Mouse (Mus musculus) limb, embryonic 12.5 days (tissue): ENCODE measurements around the gene Olfr1347. TPM values are rescaled to one million over a fixed set of nuclear protein-coding genes. Genes with fewer than 3 reads are reported as not detected.

ENCODE experiments used
- ATAC-seq: fragments of 200-750 bp; cut with Nextera tagmentation; 2 replicates; pipeline ENCODE4 v1.8.0; 2017; ENCODE audit warnings: low read depth, moderate TSS enrichment; ENCODE audit not compliant: insufficient number of reproducible peaks, insufficient read depth, low FRiP score, low TSS enrichment
- H3K27ac ChIP-seq: fragments of 300-500 bp; sonication (generic); 2 replicates; pipeline ENCODE4 v1.5.1; 2016; ENCODE audit warnings: mild to moderate bottlenecking, moderate library complexity
- H3K27me3 ChIP-seq: fragments of 300-500 bp; sonication (generic); 2 replicates; pipeline ENCODE4 v1.6.1; 2016; ENCODE audit warnings: mild to moderate bottlenecking, moderate library complexity
- H3K36me3 ChIP-seq: fragments of 300-500 bp; sonication (generic); 2 replicates; pipeline ENCODE4 v1.6.1; 2016; ENCODE audit warnings: mild to moderate bottlenecking, moderate library complexity
- H3K4me1 ChIP-seq: fragments of 300-500 bp; sonication (generic); replicated peaks from 2 replicates; pipeline ENCODE4 v1.6.1; 2016
- H3K4me2 ChIP-seq: fragments of 300-500 bp; sonication (generic); 2 replicates; pipeline ENCODE4 v1.6.1; 2016; ENCODE audit warnings: mild to moderate bottlenecking, moderate library complexity
- H3K4me3 ChIP-seq: fragments of 300-500 bp; sonication (generic); replicated peaks from 2 replicates; pipeline ENCODE4 v1.5.1; 2016; ENCODE audit warnings: mild to moderate bottlenecking
- H3K9ac ChIP-seq: fragments of 300-500 bp; sonication (generic); replicated peaks from 2 replicates; pipeline ENCODE4 v1.6.1; 2016; ENCODE audit warnings: mild to moderate bottlenecking, moderate library complexity
- H3K9me3 ChIP-seq: fragments of 300-500 bp; sonication (generic); 2 replicates; pipeline ENCODE4 v1.6.1; 2016; ENCODE audit warnings: mild to moderate bottlenecking, moderate library complexity
- WGBS: fragments of 180-500 bp; shearing (Covaris S2); methylation state at CpG from one replicate; pipeline ENCODE4 v1.1.7; 2016; 5-methylcytosine and 5-hydroxymethylcytosine counted together
- polyA plus RNA-seq: library from polyadenylated mRNA; unstranded; fragments of >200 nt; fragmentation: Nextera tagmentation; extraction: Ambion mirVana; gene quantifications from 2 replicates; pipeline ENCODE4 v1.2.1, GENCODE M21; 2016

The Olfr1347 gene
- polyA plus RNA-seq, 1 experiment from 2014 or later, result not detected

DNA sequence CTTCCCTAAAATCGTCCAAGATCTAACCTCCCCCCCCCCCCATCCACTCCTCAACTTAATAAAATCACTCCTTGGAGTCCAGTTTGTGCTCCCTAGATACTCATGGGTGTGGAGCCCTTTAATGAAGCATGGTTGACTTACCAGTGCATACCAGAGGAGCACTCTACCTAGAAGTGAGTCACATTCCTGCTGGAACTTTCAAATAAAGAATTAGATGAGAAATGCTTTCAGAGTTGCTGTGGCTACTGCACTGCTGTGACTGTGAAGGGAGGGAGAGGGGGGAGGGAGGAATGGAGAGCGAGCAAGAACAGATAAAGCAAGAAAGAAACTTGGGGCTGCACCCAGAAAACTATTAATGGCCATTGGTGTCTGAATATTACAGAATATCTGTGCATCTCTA lies 58.4 kb downstream of the Olfr1347 start:
- no peak overlapping the region for H3K4me3 ChIP-seq
- H3K27ac ChIP-seq, result no peak overlapping the region
- H3K9ac ChIP-seq, result no peak overlapping the region
- 70% methylated on average over 2 of the region's 2 CpGs for WGBS
- no peaks in the 10 kb centered on the region for H3K4me1 ChIP-seq
- no peak for ATAC-seq
- no peak overlapping the region for H3K4me2 ChIP-seq
- no peaks in the 10 kb centered on the region for H3K36me3 ChIP-seq
- H3K27me3 ChIP-seq, result no peaks in the 10 kb centered on the region
- H3K9me3 ChIP-seq, result peaks cover 7% of the 10 kb centered on the region; the same call in 1 of the 2 replicates

DNA sequence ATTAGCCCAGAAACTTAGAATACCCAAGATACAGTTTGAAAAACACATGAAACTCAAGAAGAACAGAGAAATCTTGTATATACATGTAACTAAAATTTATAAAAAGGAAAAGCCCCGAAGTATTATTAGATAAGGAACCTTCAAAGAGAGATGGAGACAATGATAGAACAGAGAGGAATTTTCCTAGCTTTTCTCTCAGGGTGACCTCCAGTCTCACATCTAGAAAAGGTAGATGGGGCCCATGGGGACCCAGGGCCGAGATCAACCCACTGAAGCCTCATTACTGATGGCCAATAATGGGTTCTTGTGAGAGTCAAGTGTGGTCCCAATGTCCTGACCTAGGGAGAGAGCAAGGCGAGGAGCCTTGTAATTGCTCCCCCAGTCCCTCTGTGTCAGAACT lies 61.2 kb downstream of the Olfr1347 start, which contains the start of gene Olfr1344:
Gene Olfr1344, plus strand, starts transcription at position 301 of the 400 bp plus-strand sequence.
- Histone ChIP-seq H3K4me2 (no peak within 1 kb of the TSS), H3K4me1 (no peaks in the 10 kb centered on the region), H3K36me3 (no peaks in the 10 kb centered on the region), H3K4me3 (no peak within 1 kb of the TSS), H3K27ac (no peak within 1 kb of the TSS), H3K27me3 (no peaks in the 10 kb centered on the region), H3K9me3 (0 out of 2 replicates have a peak, but pooled peaks cover 6% of the 10 kb centered on the region), H3K9ac (no peak within 1 kb of the TSS)
- ATAC-seq, result no peak
- 85% methylated on average over 3 of the region's 3 CpGs for WGBS

Other genes starting within 250 kb of the Olfr1347 start
- not detected in 2 replicates for gene Epp13, start 247.0 kb downstream of the Olfr1347 start, polyA plus RNA-seq
- gene Zfp667, start 213.2 kb downstream of the Olfr1347 start, polyA plus RNA-seq, result 8.3 and 8.8 TPM in 2 replicates
- 8.2 and 8.8 TPM in 2 replicates for gene Zfp583, start 168.5 kb downstream of the Olfr1347 start, polyA plus RNA-seq
- gene Gm3854, start 156.0 kb downstream of the Olfr1347 start, polyA plus RNA-seq, result 3.5 and 4.1 TPM in 2 replicates
- 1.8 and 2.1 TPM in 2 replicates for gene Zfp78, start 136.5 kb downstream of the Olfr1347 start, polyA plus RNA-seq
- 11.1 and 12.3 TPM in 2 replicates for gene Zfp28, start 116.5 kb downstream of the Olfr1347 start, polyA plus RNA-seq
- 0.26 and 0.35 TPM in 2 replicates for gene Smim17, start 101.0 kb downstream of the Olfr1347 start, polyA plus RNA-seq
- gene Gm20715, start 89.5 kb downstream of the Olfr1347 start, polyA plus RNA-seq, result not detected in 2 replicates
- gene Olfr1344, start 61.1 kb downstream of the Olfr1347 start, polyA plus RNA-seq, result not detected in 2 replicates
- gene Olfr1336, start 43.6 kb downstream of the Olfr1347 start, polyA plus RNA-seq, result not detected in 2 replicates
- gene Olfr1346, start 32.7 kb downstream of the Olfr1347 start, polyA plus RNA-seq, result not detected in 2 replicates
- not detected in 2 replicates for gene Olfr5, start 12.8 kb downstream of the Olfr1347 start, polyA plus RNA-seq
- gene Olfr1348, start 9.0 kb upstream of the Olfr1347 start, polyA plus RNA-seq, result not detected in 2 replicates
- not detected in 2 replicates for gene Olfr1349, start 23.2 kb upstream of the Olfr1347 start, polyA plus RNA-seq
- gene Olfr1350, start 65.1 kb upstream of the Olfr1347 start, polyA plus RNA-seq, result not detected in 2 replicates
- 2.8 and 3.8 TPM in 2 replicates for gene Zim1, start 196.7 kb upstream of the Olfr1347 start, polyA plus RNA-seq
- 217 and 263 TPM in 2 replicates for gene Peg3, start 230.7 kb upstream of the Olfr1347 start, polyA plus RNA-seq
- 15.4 and 15.8 TPM in 2 replicates for gene Usp29, start 230.8 kb upstream of the Olfr1347 start, polyA plus RNA-seq